Mouse (Mus musculus) mature B cell (primary cell): ENCODE results near the gene 9530077C05Rik.

Source experiments
- in situ Hi-C: fragments of 300-500 bp; cut with MboI; formaldehyde crosslinking; loops from 2 replicates; pipeline ENCODE4 v1.14.3; 2019

The 9530077C05Rik gene

DNA sequence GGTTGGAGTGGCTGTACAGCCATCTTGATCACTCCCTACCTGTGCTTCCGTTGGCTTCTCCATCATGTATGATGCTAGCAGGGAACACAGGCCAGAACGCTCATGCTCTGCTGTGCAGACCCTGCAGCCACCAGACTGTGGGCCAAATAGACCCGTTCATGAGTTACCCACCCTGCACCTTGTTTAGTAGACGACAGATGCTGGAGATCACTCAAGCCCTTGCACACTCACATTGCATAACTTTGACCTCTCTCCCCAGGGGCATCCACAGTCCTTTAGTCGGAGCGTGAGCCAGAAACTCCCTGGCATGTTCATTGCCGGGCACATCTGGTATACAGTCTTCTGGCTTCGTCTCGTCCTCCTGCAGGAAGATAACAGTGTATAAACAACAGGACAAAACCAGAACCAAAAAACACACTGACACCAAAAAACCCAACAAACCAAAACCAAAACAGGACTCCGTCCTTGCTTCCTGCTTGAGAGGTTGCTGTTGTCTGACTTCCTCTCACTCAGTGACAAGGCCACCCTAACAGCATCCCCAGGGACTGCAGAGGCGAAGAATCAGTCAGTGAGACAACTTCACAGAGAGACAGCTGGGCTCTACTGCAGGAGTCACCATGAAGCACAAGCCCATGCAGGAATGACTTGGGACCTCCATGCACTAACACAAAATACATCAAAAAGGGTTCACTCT, 46.0 kb downstream of the 9530077C05Rik start:
- in situ Hi-C loops, result no loop called here

DNA sequence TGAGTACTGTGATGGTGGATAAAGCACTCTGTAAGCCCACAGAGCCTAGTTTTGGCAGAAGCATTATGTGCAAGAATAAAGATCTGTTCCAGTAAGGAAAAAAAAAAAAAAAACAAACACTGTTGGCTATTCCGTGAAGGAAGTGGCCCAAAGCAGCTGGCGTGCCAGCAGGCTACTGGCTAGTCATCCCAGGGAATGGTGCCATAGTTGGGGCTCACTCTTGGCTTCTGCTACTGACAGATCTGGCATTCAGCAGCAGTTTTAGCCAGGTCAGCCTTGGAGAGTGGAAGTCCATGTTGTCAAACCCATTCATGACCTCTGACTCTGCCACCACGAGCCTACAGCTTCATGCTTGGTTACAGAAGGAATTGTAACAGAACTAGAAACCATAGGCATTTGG, 50.6 kb downstream of the 9530077C05Rik start:
- in situ Hi-C loops, result no loop called here

DNA sequence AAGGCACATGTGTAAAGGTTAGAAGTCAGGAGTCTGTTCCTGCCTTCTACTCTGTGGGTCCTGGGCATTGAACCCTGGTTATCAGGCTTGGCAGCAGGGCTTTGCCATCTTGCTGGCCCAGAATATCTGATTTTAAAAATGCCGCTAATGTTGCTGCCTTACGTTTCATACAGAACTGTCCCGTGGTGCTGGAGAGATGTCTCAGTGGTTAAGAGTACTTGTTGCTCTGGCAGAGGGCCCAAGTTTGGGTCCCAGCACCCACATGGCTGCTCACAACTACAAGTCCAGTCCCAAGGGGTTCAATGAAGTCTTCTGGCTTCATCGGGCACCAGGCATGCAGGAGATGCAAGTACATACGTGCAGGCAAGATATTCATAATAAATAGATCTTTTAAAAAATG, 54.9 kb downstream of the 9530077C05Rik start:
- in situ Hi-C loops, result no loop called here

DNA sequence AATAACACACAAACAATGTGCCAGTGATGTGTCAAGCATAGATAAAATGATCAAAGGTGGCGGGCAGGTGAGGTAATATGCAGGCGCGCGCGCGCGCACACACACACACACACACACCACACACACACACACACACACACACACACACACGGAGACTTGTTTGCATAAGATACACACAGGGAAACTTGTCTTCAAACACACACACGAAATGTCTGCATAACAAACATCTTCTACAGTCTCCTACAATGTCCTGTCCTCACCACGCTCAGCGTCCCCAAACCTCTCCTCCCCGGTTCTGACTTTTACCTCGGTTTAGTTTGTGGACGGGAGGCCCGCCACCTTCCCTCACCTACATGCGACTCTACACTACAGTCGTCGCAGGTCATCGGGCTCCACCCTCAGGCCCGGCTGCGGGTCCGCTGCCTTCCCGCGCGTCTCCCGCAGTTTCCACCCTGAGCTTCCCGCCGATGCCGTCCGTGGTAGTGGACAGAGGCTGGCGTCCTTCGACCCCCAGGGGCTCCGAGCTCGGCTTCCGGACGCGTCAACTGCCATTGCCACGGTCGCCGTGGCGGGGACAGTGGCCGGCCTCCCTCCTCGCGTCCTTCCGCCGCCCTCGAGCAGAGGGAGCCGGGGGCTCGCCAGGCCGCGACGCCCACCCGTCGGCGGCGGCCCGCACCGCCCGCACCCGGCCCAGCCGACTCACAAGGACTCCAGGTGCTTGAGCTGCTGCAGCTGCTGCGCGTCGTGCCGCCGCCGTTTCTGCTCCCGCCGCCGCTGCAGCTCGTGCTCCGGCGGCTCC, 56.3 kb downstream of the 9530077C05Rik start:
- in situ Hi-C loops, result no loop called here

DNA sequence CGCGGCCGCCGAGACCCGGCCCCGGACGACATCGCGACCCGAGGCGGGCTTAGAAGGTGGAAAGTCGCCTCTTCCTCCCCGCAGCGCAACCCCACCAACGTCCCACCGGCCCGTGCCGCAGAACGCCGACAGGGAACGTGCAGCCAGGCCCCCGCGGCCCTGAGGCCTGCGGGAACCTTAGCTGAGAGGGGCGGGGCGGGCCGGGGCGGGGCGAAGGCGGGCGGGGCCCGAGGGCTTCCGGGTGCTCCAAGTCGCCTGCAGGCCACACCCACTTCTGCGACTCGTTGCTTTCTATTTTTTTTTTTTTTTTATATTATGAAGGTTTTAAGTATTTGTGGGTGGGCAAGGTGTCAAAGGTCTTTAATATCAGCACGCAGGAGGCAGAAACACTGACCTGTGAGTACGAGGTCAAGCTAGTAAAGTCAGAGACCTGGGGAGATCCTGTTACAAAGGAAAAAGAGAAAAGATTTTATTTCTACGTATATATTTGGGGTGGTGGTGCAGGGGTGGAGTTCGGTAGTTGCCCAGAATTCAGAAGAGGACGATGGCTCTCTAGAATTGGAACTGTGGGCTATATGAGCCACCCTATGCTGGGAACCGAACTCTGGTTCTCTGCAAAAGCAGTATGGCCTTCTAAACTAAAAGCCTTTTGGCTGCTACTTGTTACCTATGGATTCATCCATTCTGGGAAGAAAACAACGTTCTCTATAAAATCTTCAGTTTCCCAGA, 57.0 kb downstream of the 9530077C05Rik start:
- in situ Hi-C loops, result no loop called here

DNA sequence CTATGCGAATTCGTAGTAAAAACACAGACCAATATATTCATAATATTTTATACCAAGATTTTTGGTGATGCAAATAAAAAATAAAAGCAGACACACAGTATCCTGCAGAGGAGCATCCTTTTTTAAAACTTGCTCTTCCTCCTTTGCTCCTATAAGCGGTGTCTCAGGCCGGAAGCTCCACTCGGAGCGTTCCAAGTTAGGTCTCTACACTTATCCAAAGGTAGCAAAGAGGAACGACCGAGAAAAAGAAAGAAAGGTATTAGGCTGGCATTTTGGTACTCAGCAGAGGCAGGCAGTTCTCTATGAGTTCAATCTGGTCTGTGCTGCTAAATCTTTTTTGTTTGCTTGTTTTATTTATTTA, 57.6 kb downstream of the 9530077C05Rik start:
- in situ Hi-C loops, result no loop called here

DNA sequence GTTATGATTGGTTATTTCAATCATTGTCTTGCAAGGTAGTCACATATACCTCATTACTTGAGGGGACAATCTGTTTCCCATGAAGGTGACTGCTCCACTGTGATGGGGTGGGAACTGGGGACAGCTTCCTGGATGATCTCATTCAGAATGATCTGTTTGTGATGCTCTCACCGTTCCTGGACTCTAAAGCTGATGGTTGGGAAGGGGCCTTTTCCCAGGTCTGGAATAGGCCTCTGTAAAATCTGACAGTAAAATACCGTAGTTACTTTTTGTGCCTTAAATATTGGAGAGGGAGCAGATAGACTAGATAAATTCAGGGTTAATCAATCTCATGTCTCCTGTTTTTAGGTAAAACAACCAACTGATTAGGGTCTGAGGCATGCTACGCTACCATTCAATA, 58.3 kb downstream of the 9530077C05Rik start, which contains the start of gene Rp9:
TSS of gene Rp9 (minus strand) at position 101 of the 400 bp plus-strand sequence.
- in situ Hi-C loops, result no loop called here

DNA sequence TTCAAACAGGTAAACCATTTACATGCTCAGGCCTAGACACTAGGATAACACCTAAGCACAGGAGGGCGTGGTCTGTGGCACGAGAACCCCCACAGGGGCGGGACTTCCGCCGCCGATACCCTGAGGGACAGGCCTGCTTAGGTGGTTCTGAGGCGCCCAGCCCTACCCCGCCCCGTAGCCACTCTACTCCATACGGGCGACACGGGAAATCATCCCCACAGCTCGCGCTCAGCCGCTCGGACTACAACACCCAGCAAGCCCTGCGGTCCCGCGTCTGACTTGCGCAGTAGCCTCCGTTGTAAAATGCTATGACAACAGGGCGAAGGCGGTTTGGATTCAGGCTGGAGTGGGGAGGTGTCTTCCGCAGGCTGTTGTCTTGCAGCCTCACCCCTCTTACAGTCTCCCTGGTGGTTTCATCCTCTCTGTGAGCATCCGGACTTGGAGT, 64.1 kb downstream of the 9530077C05Rik start, which contains the start of gene Bbs9:
TSS of gene Bbs9 (plus strand) at position 292 of the 445 bp plus-strand sequence.
- in situ Hi-C loops, result no loop called here

DNA sequence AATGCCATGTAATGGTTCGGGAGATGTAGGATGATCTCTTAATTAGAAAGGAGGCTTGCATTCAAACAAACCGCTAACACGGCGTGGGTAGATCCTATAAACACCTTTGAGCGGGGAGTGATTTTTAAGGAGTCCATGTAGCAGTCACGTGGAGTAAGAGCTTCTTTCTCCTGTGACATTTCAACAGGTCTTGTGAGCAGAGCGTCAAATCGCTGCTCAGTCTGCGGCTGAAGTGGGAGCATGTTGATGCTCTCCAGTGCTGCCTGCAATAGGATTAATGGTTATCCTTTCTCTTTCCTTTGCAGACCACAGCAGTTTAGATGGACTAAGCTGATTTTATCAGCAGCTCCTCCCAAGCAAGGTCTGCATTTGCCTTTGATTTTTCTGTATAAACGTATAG, 65.0 kb downstream of the 9530077C05Rik start:
- in situ Hi-C loops, result no loop called here

DNA sequence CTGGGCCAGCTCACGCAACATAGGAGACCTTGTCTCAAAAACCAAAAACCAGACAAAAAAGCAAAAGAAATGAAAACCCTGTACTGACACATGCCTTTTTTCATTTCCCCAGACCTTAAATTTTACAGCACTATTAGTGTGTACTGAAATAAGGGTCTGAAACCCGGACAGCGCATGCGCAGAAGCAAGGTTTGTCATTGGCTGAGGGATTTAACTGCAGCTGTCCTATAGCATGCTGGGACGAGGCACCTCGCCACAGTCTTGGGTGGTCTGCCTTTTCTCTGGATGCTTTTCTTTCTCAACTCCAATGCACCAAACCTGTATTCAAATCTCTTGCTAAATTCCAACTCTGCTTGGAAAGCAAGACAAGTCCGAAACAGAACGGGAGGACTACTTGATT, 67.6 kb downstream of the 9530077C05Rik start:
- in situ Hi-C loops, result no loop called here

DNA sequence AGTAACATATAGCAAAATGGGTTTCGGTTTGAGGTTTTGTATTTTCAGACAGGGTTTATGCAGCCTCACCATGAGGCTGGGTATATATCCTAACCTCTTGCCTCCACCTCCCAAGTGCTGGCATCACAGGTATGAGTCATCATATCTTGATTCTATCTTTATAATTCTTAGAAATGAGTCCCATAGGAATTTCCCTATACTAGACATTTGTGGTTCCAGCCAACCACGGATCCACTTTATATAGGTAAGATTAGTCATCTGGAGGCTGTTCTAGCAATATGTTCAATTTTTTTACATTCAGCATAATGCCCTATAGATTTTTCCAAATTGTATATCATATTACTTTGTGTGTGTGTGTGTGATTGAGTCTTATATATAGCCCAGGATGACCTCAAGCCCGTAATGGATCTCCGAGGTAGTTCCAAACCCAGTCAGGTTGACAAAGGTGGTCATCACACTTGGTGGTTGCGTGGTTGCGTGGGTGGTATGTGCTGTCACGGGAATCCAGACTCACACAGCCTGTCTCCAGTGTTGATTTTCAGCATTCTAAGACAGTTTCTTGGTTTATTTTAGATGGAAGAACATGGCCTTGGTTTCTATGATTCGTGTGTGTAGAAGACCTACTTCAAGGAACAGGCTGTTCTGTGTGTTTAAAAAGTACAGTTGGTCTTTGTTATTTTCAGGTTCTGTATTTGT, 72.7 kb downstream of the 9530077C05Rik start:
- in situ Hi-C loops, result no loop called here

DNA sequence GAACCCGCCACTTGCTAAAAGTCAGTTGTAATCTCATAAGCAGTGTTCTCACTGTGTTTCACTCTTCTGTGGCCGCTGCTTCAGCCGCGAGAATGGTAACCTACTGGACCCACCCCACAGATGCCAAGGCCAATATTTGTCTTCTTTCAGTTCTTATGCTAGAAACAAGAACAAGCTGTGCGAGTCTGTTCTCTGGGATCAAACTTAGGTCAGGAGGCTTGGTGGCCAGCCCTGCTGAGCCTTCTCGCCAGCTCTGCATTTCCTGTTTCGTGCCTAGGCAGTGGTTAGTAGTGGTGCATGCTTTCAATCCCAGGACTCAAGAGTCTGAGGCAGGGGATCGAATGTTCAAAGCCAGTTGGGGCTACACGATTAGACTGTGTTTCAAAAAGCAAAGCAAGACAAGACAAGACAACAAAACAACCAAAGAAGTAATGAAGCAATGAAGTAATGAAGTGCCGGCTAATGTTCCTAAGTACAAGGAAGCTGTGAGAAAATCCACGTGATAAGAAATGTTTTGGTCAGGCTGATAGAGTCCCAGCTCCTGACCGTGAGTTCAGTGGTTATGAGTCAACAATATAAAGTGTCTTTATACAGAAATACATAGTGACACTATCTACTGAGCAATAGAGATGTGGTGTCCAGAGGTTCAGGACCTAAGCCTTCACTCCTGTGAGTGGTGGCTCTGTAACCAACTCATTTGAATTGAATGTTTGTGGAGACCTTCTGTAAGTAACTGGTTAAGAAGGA, 73.4 kb downstream of the 9530077C05Rik start:
- in situ Hi-C loops, result no loop called here

DNA sequence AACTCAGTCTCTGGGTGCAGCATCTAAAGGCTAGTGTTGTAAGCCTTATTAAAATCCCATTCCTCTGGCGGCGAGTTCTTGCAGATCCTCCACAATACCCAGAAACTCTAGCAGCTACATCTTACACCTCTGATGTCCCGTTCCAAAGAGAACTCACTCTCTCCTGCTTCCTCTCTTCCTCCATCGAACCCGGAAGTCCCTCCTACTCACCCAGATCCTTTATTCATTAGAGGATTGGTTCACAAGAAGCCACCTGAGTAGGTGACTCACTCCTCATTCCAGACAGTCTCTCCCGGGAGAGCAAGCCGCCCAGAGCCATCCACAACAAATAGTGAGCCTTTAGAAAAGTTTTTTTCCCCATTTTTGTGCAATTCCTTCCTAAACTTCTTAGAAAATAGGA, 74.9 kb downstream of the 9530077C05Rik start:
- in situ Hi-C loops, result no loop called here

DNA sequence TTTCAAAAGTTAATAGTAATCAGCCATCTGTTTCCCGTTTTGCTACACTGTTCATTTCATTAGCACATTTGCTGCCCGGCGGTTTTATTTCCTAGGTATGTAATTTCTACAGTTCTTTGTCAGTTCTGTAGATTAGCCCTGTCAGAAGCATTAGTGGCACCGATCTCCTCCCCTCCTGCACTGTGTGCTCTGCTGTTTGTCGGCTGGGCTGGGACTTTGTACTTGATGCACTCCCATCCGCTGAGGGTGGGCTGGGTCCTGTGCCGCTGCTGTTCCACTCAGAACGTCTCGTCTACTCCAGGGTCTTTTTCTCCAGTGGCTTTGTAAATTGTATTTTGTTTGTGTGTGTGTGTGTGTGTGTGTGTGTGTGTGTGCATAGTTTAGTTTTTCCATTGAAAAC, 77.7 kb downstream of the 9530077C05Rik start:
- in situ Hi-C loops, result no loop called here
